Mouse (Mus musculus) layer of hippocampus, postnatal 25 days (tissue): ENCODE measurements around the gene Klf11. TPM values are rescaled to one million over a fixed set of nuclear protein-coding genes. Genes with fewer than 3 reads are reported as not detected.
"Not testable (repeated sequence)": the region's sequence is repeated elsewhere in the genome, so short reads cannot be mapped to it uniquely, and the experiment has no call there.

ENCODE experiments used
- DNase-seq, 2 experiments: peaks; one replicate each; pipeline ENCODE4 v3.0.0; 2022; ENCODE audit warnings: mixed read lengths in 2 of 2, low spot score in 1 of 2; ENCODE audit errors: extremely low spot score in 1 of 2
- total RNA-seq, 2 experiments: library from RNA; stranded (reverse); gene quantifications; 2 replicates each; pipeline ENCODE4 v1.2.3; 2021

Gene Klf11
- total RNA-seq, 2 experiments from 2014 or later, result 3.6 to 4.2 TPM

GRCm38 (mm10) chr12:24698514-24698913 lies 47.4 kb downstream of the Klf11 start:
- no peak for DNase-seq

- no peak for DNase-seq
Measured at GRCm38 (mm10) chr12:24699578-24699977, 48.5 kb downstream of the Klf11 start.

GRCm38 (mm10) chr12:24701621-24702020 lies 50.5 kb downstream of the Klf11 start:
- not testable (repeated sequence) for DNase-seq

GRCm38 (mm10) chr12:24703013-24703412 lies 51.9 kb downstream of the Klf11 start:
- DNase-seq, result no peak

GRCm38 (mm10) chr12:24705502-24706263 lies 54.6 kb downstream of the Klf11 start:
- DNase-seq, result no peak

GRCm38 (mm10) chr12:24706764-24707479 lies 55.8 kb downstream of the Klf11 start:
- DNase-seq, result no peak

- DNase-seq, result no peak
Measured at GRCm38 (mm10) chr12:24707480-24707802, 56.4 kb downstream of the Klf11 start.

- DNase-seq, result peak; percentile 87 to 93
Measured at GRCm38 (mm10) chr12:24707954-24708823, 57.1 kb downstream of the Klf11 start, which contains the start of gene Rrm2. Gene Rrm2, plus strand, starts transcription at chr12:24708241.

GRCm38 (mm10) chr12:24708824-24709218 lies 57.7 kb downstream of the Klf11 start:
- no peak for DNase-seq

GRCm38 (mm10) chr12:24709409-24709808 lies 58.3 kb downstream of the Klf11 start:
- no peak for DNase-seq

GRCm38 (mm10) chr12:24709831-24710508 lies 58.9 kb downstream of the Klf11 start:
- no peak for DNase-seq

- peak in 1 of 2 experiments; percentile 22 for DNase-seq
Measured at GRCm38 (mm10) chr12:24710672-24711071, 59.6 kb downstream of the Klf11 start.

Other genes with a start within 250 kb of the Klf11 start
- gene Taf1b, start 152.9 kb upstream of the Klf11 start, total RNA-seq, result 10 to 100 TPM; 29.2 to 34.6 TPM
- 10 to 100 TPM; 24.5 to 27.0 TPM for gene Grhl1, start 79.0 kb upstream of the Klf11 start, total RNA-seq
- 10 to 100 TPM; 20.6 to 25.0 TPM for gene Cys1, start 30.5 kb downstream of the Klf11 start, total RNA-seq
- 1 to 10 TPM; 2.6 to 3.5 TPM for gene Rrm2, start 57.0 kb downstream of the Klf11 start, total RNA-seq
- gene Mboat2, start 179.6 kb downstream of the Klf11 start, total RNA-seq, result 10 to 100 TPM; 70.2 to 79.6 TPM